Mouse (Mus musculus) cortical plate, adult 2 months (tissue): Measurements from ENCODE around the gene Pax7.

Source experiments
- CTCF ChIP-seq: fragments of 200-500 bp; IDR thresholded peaks from 2 replicates; pipeline ENCODE4 v1.5.1; 2011; ENCODE audit warnings: mild to moderate bottlenecking, control low read depth, low read length; ENCODE audit not compliant: insufficient read depth; ENCODE audit errors: extremely low read depth
- POLR2A ChIP-seq: fragments of 200-500 bp; IDR thresholded peaks from 2 replicates; pipeline ENCODE4 v1.6.1; 2011; ENCODE audit warnings: mild to moderate bottlenecking, low read length, control low read depth; ENCODE audit not compliant: insufficient read depth; ENCODE audit errors: extremely low read depth

DNA sequence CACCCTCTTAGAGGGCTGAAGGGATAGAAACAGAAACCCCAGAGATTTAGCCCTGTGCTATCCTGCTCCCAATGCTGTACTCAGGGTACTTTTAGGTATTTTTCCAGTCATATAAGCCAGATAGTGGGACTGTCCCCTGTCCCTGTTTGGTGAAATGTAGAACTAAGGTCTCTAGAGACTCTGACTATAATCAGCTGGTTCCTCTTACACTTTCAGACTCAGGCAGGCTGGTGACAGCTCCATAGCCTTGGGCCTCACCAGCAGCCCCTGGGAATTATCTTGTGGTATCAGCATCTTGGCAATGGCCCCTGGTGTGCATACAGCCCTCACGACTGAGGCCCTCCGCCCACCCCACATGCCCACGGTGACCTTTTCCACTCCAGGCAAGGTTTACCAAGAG is 89.7 kb downstream of the Pax7 start:
- TF ChIP-seq CTCF (no peak), POLR2A (no peak)
